Mouse (Mus musculus): ENCODE data around the gene Zfy2.

Gene Zfy2

DNA sequence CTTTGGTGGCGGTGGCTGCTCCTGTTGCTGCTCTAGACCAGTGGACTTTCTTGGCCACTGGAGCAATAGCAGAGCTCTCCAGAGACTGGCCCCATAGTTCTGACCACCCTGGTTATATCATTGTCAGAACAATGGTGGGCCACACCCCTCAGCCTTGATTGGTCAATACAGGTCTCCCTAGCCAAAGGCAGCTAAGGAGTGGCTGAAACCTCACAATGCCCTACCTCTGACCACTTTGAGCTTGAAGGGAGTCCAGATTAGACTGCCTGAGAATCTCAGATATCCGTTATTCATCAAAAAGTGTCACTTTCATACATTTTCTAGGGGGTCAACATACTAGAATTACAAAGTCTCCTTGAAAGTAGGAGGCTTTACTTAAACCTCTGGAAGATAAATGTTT, at the start of gene Zfy2:
TSS of gene Zfy2 (minus strand) at position 101 of the 400 bp plus-strand sequence.
- no peak for DNase-seq
